Mouse (Mus musculus) limb, embryonic 10.5 days (tissue): ENCODE results near the gene C1qtnf6. TPM values are rescaled to one million over a fixed set of nuclear protein-coding genes. Genes with fewer than 3 reads are reported as not detected.

ENCODE experiments used
- DNase-seq: peaks from one replicate; pipeline ENCODE4 v3.0.0-alpha.2; 2017; ENCODE audit warnings: low spot score
- H3K27ac ChIP-seq: fragments of 300-500 bp; sonication (generic); 2 replicates; pipeline ENCODE4 v1.5.1; 2016; ENCODE audit warnings: mild to moderate bottlenecking
- H3K27me3 ChIP-seq: fragments of 300-500 bp; sonication (generic); 2 replicates; pipeline ENCODE4 v1.6.1; 2016; ENCODE audit warnings: low read depth, mild to moderate bottlenecking; ENCODE audit not compliant: poor library complexity, severe bottlenecking
- H3K36me3 ChIP-seq: fragments of 300-500 bp; sonication (generic); 2 replicates; pipeline ENCODE4 v1.6.1; 2016; ENCODE audit warnings: mild to moderate bottlenecking, moderate library complexity
- H3K4me1 ChIP-seq: fragments of 300-500 bp; sonication (generic); 2 replicates; pipeline ENCODE4 v1.6.1; 2016
- H3K4me3 ChIP-seq: fragments of 300-500 bp; sonication (generic); 2 replicates; pipeline ENCODE4 v1.5.1; 2016; ENCODE audit warnings: mild to moderate bottlenecking, moderate library complexity
- H3K9me3 ChIP-seq: fragments of 300-500 bp; sonication (generic); replicated peaks from 2 replicates; pipeline ENCODE4 v1.6.1; 2016; ENCODE audit warnings: mild to moderate bottlenecking
- WGBS: fragments of 180-500 bp; shearing (Covaris S2); methylation state at CpG from one replicate; pipeline ENCODE4 v1.1.7; 2016; 5-methylcytosine and 5-hydroxymethylcytosine counted together
- polyA plus RNA-seq: library from polyadenylated mRNA; unstranded; fragments of >200 nt; fragmentation: Nextera tagmentation; extraction: Ambion mirVana; gene quantifications from 2 replicates; pipeline ENCODE4 v1.2.1, GENCODE M21; 2016

C1qtnf6 gene
- polyA plus RNA-seq, 1 experiment from 2014 or later, result 14.6 TPM

GRCm38 (mm10) chr15:78504816-78505215 lies 26.4 kb downstream of the C1qtnf6 start:
- WGBS, result 90% methylated on average over 5 of the region's 5 CpGs
- DNase-seq, result no peak
- H3K9me3 ChIP-seq, result no peaks in the 10 kb centered on the region
- H3K36me3 ChIP-seq, result no peaks in the 10 kb centered on the region
- no peaks in the 10 kb centered on the region for H3K27me3 ChIP-seq
- no peak overlapping the region for H3K27ac ChIP-seq
- H3K4me3 ChIP-seq, result no peak overlapping the region
- H3K4me1 ChIP-seq, result peaks cover 3% of the 10 kb centered on the region

DNA sequence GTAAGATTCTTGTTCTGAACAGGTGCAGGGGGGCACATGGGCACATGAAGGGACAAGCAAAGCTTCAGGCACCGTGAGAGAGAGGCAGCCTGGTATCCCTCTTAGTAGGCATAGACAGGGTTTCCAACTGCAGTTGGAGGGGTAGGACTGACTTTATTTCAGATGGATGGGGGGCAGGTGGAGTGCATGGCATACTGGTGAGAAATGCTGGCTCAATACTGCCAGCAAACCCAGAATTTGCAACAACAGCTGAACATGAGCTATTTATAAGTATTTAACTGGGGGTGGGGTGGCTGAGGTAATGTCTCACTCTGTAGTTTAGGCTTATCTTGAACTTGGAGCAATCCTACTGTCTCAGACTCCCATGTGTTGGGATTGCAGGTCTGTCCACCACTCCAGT lies 27.2 kb downstream of the C1qtnf6 start:
- no peak for DNase-seq
- Histone ChIP-seq H3K27me3 (no peaks in the 10 kb centered on the region), H3K4me3 (no peak overlapping the region), H3K9me3 (no peaks in the 10 kb centered on the region), H3K27ac (no peak overlapping the region), H3K4me1 (no peaks in the 10 kb centered on the region), H3K36me3 (no peaks in the 10 kb centered on the region)
- 86% methylated on average over 1 of the region's 1 CpGs for WGBS

DNA sequence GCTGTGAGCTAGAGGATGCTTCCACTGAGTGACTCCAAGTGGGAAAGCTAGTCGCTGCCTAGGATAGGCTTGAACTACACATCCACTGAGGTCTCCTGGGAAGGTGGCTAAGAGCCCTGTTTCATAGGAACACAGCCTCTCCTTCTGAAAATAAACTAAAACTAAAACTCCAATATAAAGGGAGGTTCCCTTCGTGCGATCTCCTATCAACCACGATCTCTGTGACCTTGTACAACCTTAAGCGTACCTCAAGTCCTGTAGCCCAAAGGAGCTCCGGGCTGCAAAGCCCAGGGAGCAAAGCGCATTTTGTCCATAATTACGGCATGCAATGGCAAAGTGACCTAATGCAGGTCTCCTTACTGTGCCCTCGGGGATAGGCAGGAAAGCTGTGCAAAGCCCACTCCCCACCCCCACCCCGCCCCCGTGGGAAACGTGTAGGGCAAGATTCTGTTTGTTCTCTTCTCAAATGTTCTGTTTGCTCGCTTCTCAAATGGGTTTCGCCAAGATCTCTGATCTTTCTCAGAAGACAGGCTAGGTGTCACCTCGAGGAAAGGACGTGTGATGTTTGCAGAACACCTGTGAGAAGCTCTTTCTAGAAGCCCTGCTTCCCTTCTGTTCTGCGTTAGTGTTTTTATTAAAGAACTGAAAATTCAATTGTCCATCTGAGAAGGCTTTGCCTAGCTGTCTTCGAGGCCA lies 28.6 kb downstream of the C1qtnf6 start:
- Histone ChIP-seq H3K27ac (no peak overlapping the region), H3K4me1 (no peaks in the 10 kb centered on the region), H3K4me3 (no peak overlapping the region), H3K27me3 (no peaks in the 10 kb centered on the region), H3K36me3 (no peaks in the 10 kb centered on the region), H3K9me3 (no peaks in the 10 kb centered on the region)
- 83% methylated on average over 18 of the region's 18 CpGs for WGBS
- DNase-seq, result no peak

- H3K27me3 ChIP-seq, result no peaks in the 10 kb centered on the region
- H3K27ac ChIP-seq, result no peak within 1 kb of the TSS
- peaks cover 3% of the 10 kb centered on the region for H3K4me1 ChIP-seq
- DNase-seq, result no peak
- no peak within 1 kb of the TSS for H3K4me3 ChIP-seq
- WGBS, result 91% methylated on average over 11 of the region's 11 CpGs
- H3K36me3 ChIP-seq, result no peaks in the 10 kb centered on the region
- no peaks in the 10 kb centered on the region for H3K9me3 ChIP-seq
These were observed 36.2 kb downstream of the C1qtnf6 start, which contains the start of gene Il2rb for GRCm38 (mm10) chr15:78494968-78495406. Gene Il2rb (minus strand): TSS chr15:78495271.

GRCm38 (mm10) chr15:78493401-78494010 lies 37.7 kb downstream of the C1qtnf6 start:
- Histone ChIP-seq H3K4me1 (peaks cover 8% of the 10 kb centered on the region), H3K36me3 (no peaks in the 10 kb centered on the region), H3K9me3 (no peaks in the 10 kb centered on the region), H3K4me3 (no peak overlapping the region), H3K27ac (no peak overlapping the region), H3K27me3 (no peaks in the 10 kb centered on the region)
- DNase-seq, result no peak
- WGBS, result 85% methylated on average over 10 of the region's 10 CpGs

DNA sequence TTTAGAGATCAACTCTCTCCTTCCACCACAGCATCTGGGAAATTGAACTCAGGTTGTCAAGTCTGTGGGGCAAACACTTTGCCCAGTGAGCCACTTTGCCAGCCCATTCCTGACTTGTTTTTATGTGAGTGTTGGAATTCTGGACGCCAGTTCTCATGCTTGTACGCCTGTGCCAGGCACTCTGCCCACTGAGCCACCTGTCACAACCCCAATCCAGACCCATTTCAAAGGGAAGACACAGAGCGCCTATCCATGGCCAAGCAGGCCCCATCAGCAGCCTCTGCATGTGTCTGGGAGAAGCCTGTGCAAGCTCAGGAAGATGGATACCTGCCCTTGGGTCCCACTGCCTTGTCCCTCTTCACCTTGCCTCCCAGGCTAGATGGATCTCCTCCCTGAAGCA lies 39.9 kb downstream of the C1qtnf6 start:
- Histone ChIP-seq H3K4me1 (peaks cover 8% of the 10 kb centered on the region), H3K27me3 (no peaks in the 10 kb centered on the region), H3K36me3 (no peaks in the 10 kb centered on the region), H3K4me3 (no peak overlapping the region), H3K9me3 (no peaks in the 10 kb centered on the region), H3K27ac (no peak overlapping the region)
- DNase-seq, result no peak
- 92% methylated on average over 3 of the region's 3 CpGs for WGBS

- WGBS, result 70% methylated on average over 8 of the region's 8 CpGs
- DNase-seq, result peak; percentile 55
- H3K27me3 ChIP-seq, result no peaks in the 10 kb centered on the region
- H3K4me3 ChIP-seq, result no peak overlapping the region
- no peaks in the 10 kb centered on the region for H3K9me3 ChIP-seq
- peaks cover 8% of the 10 kb centered on the region for H3K4me1 ChIP-seq
- H3K27ac ChIP-seq, result peak overlapping the region; percentile 76
- H3K36me3 ChIP-seq, result no peaks in the 10 kb centered on the region
These were observed 41.3 kb downstream of the C1qtnf6 start for GRCm38 (mm10) chr15:78489906-78490305.

DNA sequence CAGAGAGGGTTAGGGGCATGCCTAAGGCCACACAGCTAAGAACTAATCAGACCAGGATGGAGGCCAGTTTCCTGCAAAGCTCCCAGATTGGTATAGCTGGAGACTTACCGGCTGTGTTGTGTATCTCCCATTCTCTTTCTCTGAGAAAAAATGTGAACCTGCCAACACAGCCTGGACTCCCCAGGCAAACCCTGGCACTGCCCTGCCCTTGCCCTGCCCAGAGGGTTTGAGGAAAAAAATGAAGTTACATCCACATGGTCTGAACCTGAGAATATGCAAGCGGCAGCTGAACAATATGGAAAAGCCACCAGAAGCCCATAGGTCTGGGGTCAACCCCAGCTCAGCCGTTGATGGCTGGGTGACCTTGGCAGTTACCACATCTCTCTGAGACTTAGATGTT lies 42.0 kb downstream of the C1qtnf6 start:
- no peaks in the 10 kb centered on the region for H3K36me3 ChIP-seq
- DNase-seq, result no peak
- H3K4me1 ChIP-seq, result peaks cover 8% of the 10 kb centered on the region
- WGBS, result 90% methylated on average over 3 of the region's 3 CpGs
- no peaks in the 10 kb centered on the region for H3K27me3 ChIP-seq
- H3K9me3 ChIP-seq, result no peaks in the 10 kb centered on the region
- H3K4me3 ChIP-seq, result no peak overlapping the region
- peak overlapping the region; percentile 46; the same call in 1 of the 2 replicates for H3K27ac ChIP-seq

GRCm38 (mm10) chr15:78487066-78487465 lies 44.1 kb downstream of the C1qtnf6 start:
- no peak overlapping the region for H3K4me3 ChIP-seq
- H3K36me3 ChIP-seq, result no peaks in the 10 kb centered on the region
- WGBS, result 78% methylated on average over 4 of the region's 4 CpGs
- peaks cover 8% of the 10 kb centered on the region for H3K4me1 ChIP-seq
- no peaks in the 10 kb centered on the region for H3K9me3 ChIP-seq
- no peak for DNase-seq
- no peaks in the 10 kb centered on the region for H3K27me3 ChIP-seq
- no peak overlapping the region for H3K27ac ChIP-seq

DNA sequence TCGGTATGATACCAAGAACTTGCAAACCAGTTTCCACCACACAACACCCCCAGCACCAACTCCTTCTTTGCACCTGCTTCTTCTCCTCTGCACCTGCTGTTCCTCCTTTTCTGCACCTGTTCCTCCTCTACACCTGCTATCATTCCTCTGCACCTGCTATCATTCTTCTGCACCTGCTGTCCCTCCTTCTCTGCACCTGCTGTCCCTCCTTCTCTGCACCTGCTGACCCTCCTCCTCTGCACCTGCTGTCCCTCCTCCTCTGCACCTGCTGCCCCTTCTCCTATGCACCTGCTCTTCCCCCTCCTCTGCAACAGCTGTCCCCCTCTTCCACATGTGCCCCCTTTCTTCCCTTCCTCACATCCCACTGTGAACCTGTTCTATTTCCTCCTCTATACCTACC lies 44.7 kb downstream of the C1qtnf6 start:
- 76% methylated on average over 1 of the region's 1 CpGs for WGBS
- H3K36me3 ChIP-seq, result no peaks in the 10 kb centered on the region

GRCm38 (mm10) chr15:78483311-78483710 lies 47.9 kb downstream of the C1qtnf6 start:
- H3K27me3 ChIP-seq, result no peaks in the 10 kb centered on the region

More for the DNA sequence above, 44.7 kb downstream of the C1qtnf6 start:
- Histone ChIP-seq H3K27ac (no peak overlapping the region), H3K4me1 (peaks cover 9% of the 10 kb centered on the region), H3K4me3 (no peak overlapping the region), H3K9me3 (no peaks in the 10 kb centered on the region), H3K27me3 (no peaks in the 10 kb centered on the region)
- DNase-seq, result no peak

DNA sequence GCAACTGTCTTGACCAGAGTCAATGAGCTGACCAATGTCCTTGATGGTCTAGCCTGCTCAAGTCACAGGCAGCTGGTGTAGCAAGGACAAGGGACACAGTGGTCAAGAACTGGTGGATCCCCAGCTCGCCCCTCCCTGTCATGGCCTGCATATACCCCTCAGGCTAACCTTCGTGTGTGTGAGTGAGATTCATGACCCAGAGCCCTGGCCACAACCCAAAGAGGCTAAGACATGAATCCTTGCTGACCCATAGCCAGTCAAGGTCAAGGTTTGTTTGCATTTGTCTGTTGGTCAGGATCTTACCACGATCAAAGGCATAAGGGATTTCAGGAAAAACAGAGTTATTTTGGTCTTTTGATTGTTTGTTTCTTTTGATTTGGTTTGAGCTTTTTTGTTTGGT lies 48.7 kb downstream of the C1qtnf6 start:
- Histone ChIP-seq H3K27ac (no peak overlapping the region), H3K4me1 (peaks cover 10% of the 10 kb centered on the region), H3K36me3 (no peaks in the 10 kb centered on the region), H3K27me3 (no peaks in the 10 kb centered on the region), H3K4me3 (no peak overlapping the region), H3K9me3 (no peaks in the 10 kb centered on the region)
- DNase-seq, result no peak
- WGBS, result 80% methylated on average over 3 of the region's 3 CpGs

More at GRCm38 (mm10) chr15:78483311-78483710, 47.9 kb downstream of the C1qtnf6 start:
- 71% methylated on average over 4 of the region's 4 CpGs for WGBS
- H3K36me3 ChIP-seq, result no peaks in the 10 kb centered on the region
- H3K27ac ChIP-seq, result no peak overlapping the region
- no peak overlapping the region for H3K4me3 ChIP-seq
- H3K9me3 ChIP-seq, result no peaks in the 10 kb centered on the region
- peaks cover 10% of the 10 kb centered on the region for H3K4me1 ChIP-seq
- DNase-seq, result no peak

GRCm38 (mm10) chr15:78481448-78482000 lies 49.7 kb downstream of the C1qtnf6 start:
- H3K9me3 ChIP-seq, result no peaks in the 10 kb centered on the region
- no peaks in the 10 kb centered on the region for H3K36me3 ChIP-seq
- no peaks in the 10 kb centered on the region for H3K27me3 ChIP-seq
- H3K4me1 ChIP-seq, result peaks cover 10% of the 10 kb centered on the region
- WGBS, result 52% methylated on average over 9 of the region's 9 CpGs
- H3K27ac ChIP-seq, result no peak overlapping the region
- no peak overlapping the region for H3K4me3 ChIP-seq
- DNase-seq, result no peak
